Mouse (Mus musculus): ENCODE data around the gene Spocd1. TPM values are rescaled to one million over a fixed set of nuclear protein-coding genes. Genes with fewer than 3 reads are reported as not detected.

The Spocd1 gene
- total and polyA plus RNA-seq, 3 experiments: 0.03 TPM; not detected in 2

DNA sequence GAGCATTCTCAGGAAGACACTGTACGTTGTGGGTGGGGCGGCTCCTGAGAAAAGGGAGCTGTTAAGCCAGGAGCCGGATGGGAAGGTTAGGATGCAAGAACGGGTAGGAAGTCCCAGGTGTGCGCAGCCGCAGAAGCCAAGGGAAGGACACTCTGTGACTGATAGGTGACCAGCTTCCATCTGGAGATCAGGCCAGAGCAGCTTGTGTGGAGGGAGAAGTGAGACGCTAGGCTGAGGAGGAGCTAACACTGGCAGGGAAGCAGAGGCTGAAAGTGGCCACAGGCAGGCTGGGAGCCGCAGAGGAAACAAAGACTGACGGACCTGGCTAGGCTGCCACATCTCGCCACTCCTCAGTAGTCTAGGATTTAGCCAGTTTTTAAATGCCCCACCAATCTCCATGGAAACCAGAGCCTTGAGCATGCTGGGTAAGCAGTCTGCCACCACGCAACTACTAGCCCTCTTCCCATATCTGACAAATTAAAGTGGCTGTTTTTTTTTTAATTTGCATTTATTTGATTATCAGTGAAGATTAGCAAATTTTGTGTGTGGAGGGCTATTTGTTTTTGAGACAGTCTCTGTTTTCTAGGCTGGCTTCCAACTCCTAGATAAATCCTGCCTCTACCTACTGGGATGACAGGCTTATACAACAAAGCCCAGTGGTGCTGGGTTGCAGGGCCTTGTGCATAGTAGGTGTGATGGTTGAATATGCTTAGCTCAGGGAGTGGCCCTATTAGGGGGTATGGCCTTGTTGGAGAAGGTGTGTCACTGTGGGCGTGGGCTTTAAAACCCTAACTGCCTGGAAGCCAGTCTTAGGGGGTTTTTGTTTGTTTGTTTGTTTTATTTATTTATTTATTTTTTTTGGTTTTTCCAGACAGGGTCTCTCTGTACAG, 44.8 kb upstream of the Spocd1 start (continued):
- TF ChIP-seq ZNF384 (IDR thresholded peaks at IDR 0.05; ENCODE audit: low read depth, low read length): peak; percentile 84
- peak; percentile 32; the same call in 1 of the 2 replicates for TF ChIP-seq ETS1 (IDR thresholded peaks at IDR 0.05; ENCODE audit: low read depth, low read length)
- TF ChIP-seq MYC (IDR thresholded peaks at IDR 0.05; ENCODE audit: low read depth, low read length): no peak
- TF ChIP-seq CHD2 (IDR thresholded peaks at IDR 0.05; ENCODE audit: low read length): no peak

DNA sequence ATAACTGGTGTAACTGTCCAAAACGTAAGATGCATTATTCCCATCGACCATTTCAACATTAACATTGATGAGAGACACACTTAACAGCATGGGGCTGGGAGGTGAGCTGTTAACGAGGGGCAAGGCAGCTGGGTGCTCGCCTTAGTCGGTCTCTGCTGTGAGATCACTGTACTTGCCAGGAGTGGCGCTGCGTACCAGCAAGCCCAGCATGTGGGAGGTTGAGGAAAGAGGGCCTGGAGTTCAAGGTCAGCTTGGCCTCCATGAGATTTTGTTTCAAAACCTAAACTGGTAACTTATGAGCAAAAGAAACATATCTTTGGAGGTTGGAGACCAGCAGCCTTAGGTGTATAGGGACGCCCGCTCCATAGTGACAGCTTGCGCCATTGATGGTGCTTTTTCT, 39.4 kb upstream of the Spocd1 start:
- H3K9me3 ChIP-seq (replicated peaks; ENCODE audit: insufficient read depth, low read length): no peaks in the 10 kb centered on the region
- no peaks in the 10 kb centered on the region for H3K79me2 ChIP-seq (ENCODE audit: control insufficient read depth, insufficient read depth, low read length, poor library complexity)
- H3K27me3 ChIP-seq (ENCODE audit: control insufficient read depth in 1 of 2, insufficient read depth in 2 of 2, low read length in 2 of 2): peaks cover 2 to 3% of the 10 kb centered on the region in 2 experiments; a peak in 3 of 4 replicates
- no peak overlapping the region for H3K27ac ChIP-seq (ENCODE audit: control insufficient read depth, low read depth, low read length)
- TF ChIP-seq ZNF384 (IDR thresholded peaks at IDR 0.05; ENCODE audit: low read depth, low read length) (no peak), MYC (IDR thresholded peaks at IDR 0.05; ENCODE audit: low read depth, low read length) (no peak), SMC3 (IDR thresholded peaks at IDR 0.05; ENCODE audit: low read depth, low read length) (no peak), TAL1 (IDR thresholded peaks at IDR 0.05; ENCODE audit: low read length) (no peak), NELFE (IDR thresholded peaks at IDR 0.05; ENCODE audit: low read depth, low read length) (no peak), POLR2A (IDR thresholded peaks at IDR 0.05; ENCODE audit: control insufficient read depth in 1 of 2, insufficient read depth in 1 of 2, low read depth in 1 of 2, low read length in 2 of 2, poor library complexity in 1 of 2) (no peak), ETS1 (IDR thresholded peaks at IDR 0.05; ENCODE audit: low read depth, low read length) (no peak), UBTF (IDR thresholded peaks at IDR 0.05; ENCODE audit: borderline replicate concordance, insufficient read depth, low read depth, low read length) (no peak), CHD2 (IDR thresholded peaks at IDR 0.05; ENCODE audit: low read length) (no peak), TCF12 (IDR thresholded peaks at IDR 0.05; ENCODE audit: low read depth, low read length) (no peak), RCOR1 (IDR thresholded peaks at IDR 0.05; ENCODE audit: low read depth, low read length) (no peak), RAD21 (IDR thresholded peaks at IDR 0.05; ENCODE audit: low read depth, low read length) (no peak), TBP (IDR thresholded peaks at IDR 0.05; ENCODE audit: low read depth, low read length) (no peak), MXI1 (IDR thresholded peaks at IDR 0.05; ENCODE audit: low read depth, low read length) (no peak), POLR2AphosphoS5 (IDR thresholded peaks at IDR 0.05; ENCODE audit: borderline replicate concordance, low read depth, low read length) (no peak), ZKSCAN1 (IDR thresholded peaks at IDR 0.05; ENCODE audit: low read depth, low read length) (no peak), ZMIZ1 (IDR thresholded peaks at IDR 0.05; ENCODE audit: low read depth, low read length) (no peak), CTCF (IDR thresholded peaks at IDR 0.05 in 2 of 3, conservative IDR thresholded peaks at IDR 0.05 in 1 of 3; ENCODE audit: control insufficient read depth in 1 of 3, insufficient read depth in 1 of 3, low read depth in 2 of 3, low read length in 3 of 3, poor library complexity in 1 of 3, severe bottlenecking in 1 of 3) (no peak), USF1 (IDR thresholded peaks at IDR 0.05; ENCODE audit: low read depth, low read length) (no peak)
- H3K36me3 ChIP-seq (ENCODE audit: control insufficient read depth in 1 of 2, insufficient read depth in 2 of 2, low read length in 2 of 2): no peaks in the 10 kb centered on the region
- H3K9ac ChIP-seq (ENCODE audit: control insufficient read depth, low read depth, low read length, poor library complexity, severe bottlenecking): no peak overlapping the region
- no peak overlapping the region for H3K4me3 ChIP-seq (ENCODE audit: control insufficient read depth in 1 of 2, insufficient read depth in 1 of 2, low read depth in 2 of 2, low read length in 2 of 2)
- H3K4me1 ChIP-seq (ENCODE audit: control insufficient read depth in 1 of 2, insufficient read depth in 2 of 2, low read length in 2 of 2): peaks cover 0 to 2% of the 10 kb centered on the region in 2 experiments; a peak in 1 of 4 replicates
- no peak for DNase-seq (ENCODE audit: low read depth, low spot score)
